8 mouse cellular contexts compared by ENCODE assay signal in genomic region chr11:80429009-80429475, GRCm38 (mm10). TPM values are rescaled to one million over a fixed set of nuclear protein-coding genes. Genes with fewer than 3 reads are reported as not detected.
A peak's percentile ranks its signal among the peaks of the same experiment; 100 is the strongest.
DNase-seq lines count a peak whose midpoint lies in the region; ATAC-seq and TF ChIP-seq lines count a peak whose summit lies in the region.

No protein-coding gene starts in this region.

- peak overlapping the region; percentile 97 for H3K27ac ChIP-seq in embryonic facial prominence, embryonic 10.5 days (replicated peaks)
- H3K27ac ChIP-seq in spleen, adult 2 months (ENCODE audit: insufficient read depth, low read length), result peak overlapping the region; percentile 5; the same call in 1 of the 2 replicates

- WGBS in embryonic facial prominence, embryonic 10.5 days, result under 1% methylated on average over 37 of the region's 37 CpGs
- under 1% methylated on average over 37 of the region's 37 CpGs for WGBS in spleen, adult 2 months

- intact Hi-C loops in left cerebral cortex, postnatal 10 days (cut with DNase I), result loop anchor here (5.0 kb wide), 1 partner anchor 243 kb away; no protein-coding TSS in a partner anchor

- H3K27me3 ChIP-seq in embryonic facial prominence, embryonic 10.5 days (replicated peaks; ENCODE audit: low read depth, poor library complexity, severe bottlenecking), result no peaks in the 10 kb centered on the region
- no peaks in the 10 kb centered on the region for H3K27me3 ChIP-seq in megakaryocyte, embryonic 14.5 days (replicated peaks)
- no peaks in the 10 kb centered on the region for H3K27me3 ChIP-seq in spleen, adult 2 months (ENCODE audit: control insufficient read depth, insufficient read depth, low read length)

- ATAC-seq in cerebellum, adult (ENCODE audit: insufficient number of reproducible peaks, low FRiP score, low TSS enrichment), result peak; percentile 58; the same call in 1 of the 2 replicates

- no peak for DNase-seq in cerebellum, adult 11 months
- DNase-seq in ES-CJ7 (ENCODE audit: low read depth, low spot score), result peak; percentile 38
- DNase-seq in embryonic facial prominence, embryonic 10.5 days (ENCODE audit: low spot score), result no peak
- peak; percentile 48 for DNase-seq in heart, postnatal 4 days
- DNase-seq in left cerebral cortex, postnatal 10 days (ENCODE audit: extremely low spot score in 1 of 2, low spot score in 2 of 2), result peak; percentile 22 to 54
- DNase-seq in spleen, adult 2 months (ENCODE audit: low read depth in 1 of 2, low spot score in 2 of 2), result peak in 1 of 2 experiments; percentile 5

- peak overlapping the region; percentile 94 for H3K4me3 ChIP-seq in embryonic facial prominence, embryonic 10.5 days
- H3K4me3 ChIP-seq in megakaryocyte, embryonic 14.5 days (replicated peaks), result peak overlapping the region; percentile 96
- H3K4me3 ChIP-seq in spleen, adult 2 months (ENCODE audit: extremely low read depth, insufficient read depth, insufficient read length), result peak overlapping the region; percentile 94

- peaks cover 13% of the 10 kb centered on the region for H3K4me1 ChIP-seq in embryonic facial prominence, embryonic 10.5 days
- H3K4me1 ChIP-seq in megakaryocyte, embryonic 14.5 days, result peaks cover 28% of the 10 kb centered on the region
- 0 out of 2 replicates have a peak, but pooled peaks cover 3% of the 10 kb centered on the region for H3K4me1 ChIP-seq in spleen, adult 2 months (ENCODE audit: control insufficient read depth, insufficient read depth, insufficient read length)

- H3K36me3 ChIP-seq in embryonic facial prominence, embryonic 10.5 days (replicated peaks), result peaks cover 24% of the 10 kb centered on the region
- peaks cover 23% of the 10 kb centered on the region for H3K36me3 ChIP-seq in megakaryocyte, embryonic 14.5 days (replicated peaks; ENCODE audit: low read length)
- H3K36me3 ChIP-seq in spleen, adult 2 months (ENCODE audit: control insufficient read depth, insufficient read depth, low read length), result peaks cover 6% of the 10 kb centered on the region

- no peak for TF ChIP-seq CTCF in spleen, adult 2 months (IDR thresholded peaks at IDR 0.05; ENCODE audit: extremely low read depth, insufficient read depth, insufficient read length, insufficient replicate concordance)

- no peaks in the 10 kb centered on the region for H3K9me3 ChIP-seq in embryonic facial prominence, embryonic 10.5 days
- H3K9me3 ChIP-seq in megakaryocyte, embryonic 14.5 days, result no peaks in the 10 kb centered on the region

- no peak for TF ChIP-seq POLR2A in spleen, adult 2 months (IDR thresholded peaks at IDR 0.05; ENCODE audit: low read depth, low read length)

RNA-seq across cellular contexts. Expression of gene Psmd11, which starts 0.6 kb away (rescaled TPM):
- 387 and 388 TPM in 2 replicates for polyA plus RNA-seq in embryonic facial prominence, embryonic 10.5 days (2016; fragmentation: Nextera tagmentation; extraction: Ambion mirVana)
- total RNA-seq in heart, postnatal 4 days (2021), result 100 to 1,000 TPM; 104 to 111 TPM
- 100 to 1,000 TPM; 101 to 118 TPM for total RNA-seq in left cerebral cortex, postnatal 10 days (2021)
- 11.2 and 54.6 TPM in 2 replicates for polyA plus RNA-seq in megakaryocyte, embryonic 14.5 days (2012; ENCODE audit: insufficient read depth, low replicate concordance)
- polyA plus RNA-seq in spleen, adult 2 months (2012; rRNA removed), result 21.3 and 36.0 TPM in 2 replicates

RNA-seq across cellular contexts. Expression of gene Zfp207, which starts 46.0 kb away (rescaled TPM):
- 321 and 322 TPM in 2 replicates for polyA plus RNA-seq in embryonic facial prominence, embryonic 10.5 days (2016; fragmentation: Nextera tagmentation; extraction: Ambion mirVana)
- total RNA-seq in heart, postnatal 4 days (2021), result 100 to 1,000 TPM; 101 to 112 TPM
- 100 to 1,000 TPM; 146 to 149 TPM for total RNA-seq in left cerebral cortex, postnatal 10 days (2021)
- 11.3 and 21.4 TPM in 2 replicates for polyA plus RNA-seq in megakaryocyte, embryonic 14.5 days (2012; ENCODE audit: insufficient read depth, low replicate concordance)
- polyA plus RNA-seq in spleen, adult 2 months (2012; rRNA removed), result 64.0 and 67.3 TPM in 2 replicates

RNA-seq across cellular contexts. Expression of gene Cdk5r1, which starts 47.8 kb away (rescaled TPM):
- polyA plus RNA-seq in embryonic facial prominence, embryonic 10.5 days (2016; fragmentation: Nextera tagmentation; extraction: Ambion mirVana), result 4.1 and 4.8 TPM in 2 replicates
- total RNA-seq in heart, postnatal 4 days (2021), result 1 to 10 TPM; 1.2 to 1.8 TPM
- 100 to 1,000 TPM; 327 to 329 TPM for total RNA-seq in left cerebral cortex, postnatal 10 days (2021)
- 0.84 and 2.5 TPM in 2 replicates for polyA plus RNA-seq in megakaryocyte, embryonic 14.5 days (2012; ENCODE audit: insufficient read depth, low replicate concordance)
- 4.7 and 9.2 TPM in 2 replicates for polyA plus RNA-seq in spleen, adult 2 months (2012; rRNA removed)

RNA-seq across cellular contexts. Expression of gene 5730455P16Rik, which starts 51.2 kb away (rescaled TPM):
- 22.4 and 23.9 TPM in 2 replicates for polyA plus RNA-seq in embryonic facial prominence, embryonic 10.5 days (2016; fragmentation: Nextera tagmentation; extraction: Ambion mirVana)
- total RNA-seq in heart, postnatal 4 days (2021), result 10 to 100 TPM; 15.2 to 17.5 TPM
- total RNA-seq in left cerebral cortex, postnatal 10 days (2021), result 10 to 100 TPM; 47.9 to 52.3 TPM
- polyA plus RNA-seq in megakaryocyte, embryonic 14.5 days (2012; ENCODE audit: insufficient read depth, low replicate concordance), result 0.60 and 1.8 TPM in 2 replicates
- 3.5 and 4.7 TPM in 2 replicates for polyA plus RNA-seq in spleen, adult 2 months (2012; rRNA removed)

Comparison
In these comparisons a context has a peak if more than half of its experiments do, and no peak if none do; other contexts are left out.
1. DNase-seq: peak in ES-CJ7 (single experiment), heart, postnatal 4 days (single experiment) and left cerebral cortex, postnatal 10 days (2 of 2); none in cerebellum, adult 11 months (single experiment) and embryonic facial prominence, embryonic 10.5 days (single experiment).
2. Peak in every context shown above with its lines, with median percentiles within 50 percentile points of each other: H3K4me3 ChIP-seq.